Mouse (Mus musculus): Measurements from ENCODE around the gene Boc. TPM values are rescaled to one million over a fixed set of nuclear protein-coding genes. Genes with fewer than 3 reads are reported as not detected.

Gene Boc
- polyA plus RNA-seq, 1 experiment from 2014 or later, result 11.5 TPM

- Histone ChIP-seq H3K9me3 (replicated peaks; ENCODE audit: control insufficient read depth, low read length) (no peaks in the 10 kb centered on the region), H3K4me3 (ENCODE audit: low read depth, low read length) (no peak overlapping the region), H3K9ac (ENCODE audit: low read length) (no peak overlapping the region), H3K4me1 (ENCODE audit: control insufficient read depth, insufficient read depth, low read length) (peaks cover 19% of the 10 kb centered on the region), H3K4me2 (ENCODE audit: low read length) (no peak overlapping the region), H3K27me3 (replicated peaks; ENCODE audit: control insufficient read depth, insufficient read depth, low read length) (no peaks in the 10 kb centered on the region), H3K27ac (ENCODE audit: low read depth, low read length) (peak overlapping the region; percentile 61), H3K36me3 (ENCODE audit: control insufficient read depth, insufficient read depth, low read length) (no peaks in the 10 kb centered on the region)
- no peak for ATAC-seq
- DNase-seq (ENCODE audit: low spot score), result no peak
- 48% methylated on average over 1 of the region's 1 CpGs for WGBS
Measured at GRCm38 (mm10) chr16:44578551-44578950, 19.9 kb upstream of the Boc start.

GRCm38 (mm10) chr16:44568056-44568455 is 9.4 kb upstream of the Boc start:
- no peak overlapping the region for H3K27ac ChIP-seq (ENCODE audit: low read depth, low read length)
- no peaks in the 10 kb centered on the region for H3K36me3 ChIP-seq (ENCODE audit: control insufficient read depth, insufficient read depth, low read length)
- H3K9ac ChIP-seq (ENCODE audit: low read length), result no peak overlapping the region
- DNase-seq (ENCODE audit: low spot score) (no peak), ATAC-seq (no peak)
- no peaks in the 10 kb centered on the region for H3K9me3 ChIP-seq (replicated peaks; ENCODE audit: control insufficient read depth, low read length)
- H3K4me3 ChIP-seq (ENCODE audit: low read depth, low read length), result no peak overlapping the region
- peaks cover 11% of the 10 kb centered on the region for H3K4me1 ChIP-seq (ENCODE audit: control insufficient read depth, insufficient read depth, low read length)
- H3K4me2 ChIP-seq (ENCODE audit: low read length), result no peak overlapping the region
- no peaks in the 10 kb centered on the region for H3K27me3 ChIP-seq (replicated peaks; ENCODE audit: control insufficient read depth, insufficient read depth, low read length)

- H3K9ac ChIP-seq (ENCODE audit: low read length), result peak overlapping the region; percentile 32
Measured at GRCm38 (mm10) chr16:44565328-44566210, 6.9 kb upstream of the Boc start.

GRCm38 (mm10) chr16:44564359-44564758 is 5.7 kb upstream of the Boc start:
- H3K4me2 ChIP-seq (ENCODE audit: low read length), result no peak overlapping the region
- no peaks in the 10 kb centered on the region for H3K9me3 ChIP-seq (replicated peaks; ENCODE audit: control insufficient read depth, low read length)
- no peak overlapping the region for H3K27ac ChIP-seq (ENCODE audit: low read depth, low read length)
- H3K9ac ChIP-seq (ENCODE audit: low read length), result no peak overlapping the region
- H3K36me3 ChIP-seq (ENCODE audit: control insufficient read depth, insufficient read depth, low read length), result no peaks in the 10 kb centered on the region
- DNase-seq (ENCODE audit: low spot score), result no peak
- H3K4me3 ChIP-seq (ENCODE audit: low read depth, low read length), result no peak overlapping the region
- H3K27me3 ChIP-seq (replicated peaks; ENCODE audit: control insufficient read depth, insufficient read depth, low read length), result no peaks in the 10 kb centered on the region
- 76% methylated on average over 8 of the region's 8 CpGs for WGBS
- H3K4me1 ChIP-seq (ENCODE audit: control insufficient read depth, insufficient read depth, low read length), result peaks cover 12% of the 10 kb centered on the region
- no peak for ATAC-seq

More at GRCm38 (mm10) chr16:44565328-44566210, 6.9 kb upstream of the Boc start:
- DNase-seq (ENCODE audit: low spot score) (peak; percentile 49), ATAC-seq (peak; percentile 66)
- WGBS, result 20% methylated on average over 22 of the region's 22 CpGs
- H3K4me3 ChIP-seq (ENCODE audit: low read depth, low read length), result no peak overlapping the region
- no peaks in the 10 kb centered on the region for H3K9me3 ChIP-seq (replicated peaks; ENCODE audit: control insufficient read depth, low read length)
- H3K27ac ChIP-seq (ENCODE audit: low read depth, low read length), result 0 out of 2 replicates have a peak overlapping the region, but pooled peaks have one; percentile 7
- peaks cover 11% of the 10 kb centered on the region for H3K4me1 ChIP-seq (ENCODE audit: control insufficient read depth, insufficient read depth, low read length)
- H3K4me2 ChIP-seq (ENCODE audit: low read length), result peak overlapping the region; percentile 48
- no peaks in the 10 kb centered on the region for H3K27me3 ChIP-seq (replicated peaks; ENCODE audit: control insufficient read depth, insufficient read depth, low read length)
- no peaks in the 10 kb centered on the region for H3K36me3 ChIP-seq (ENCODE audit: control insufficient read depth, insufficient read depth, low read length)

GRCm38 (mm10) chr16:44562061-44562460 is 3.4 kb upstream of the Boc start:
- Histone ChIP-seq H3K36me3 (ENCODE audit: control insufficient read depth, insufficient read depth, low read length) (no peaks in the 10 kb centered on the region), H3K27ac (ENCODE audit: low read depth, low read length) (no peak overlapping the region), H3K4me3 (ENCODE audit: low read depth, low read length) (no peak overlapping the region), H3K27me3 (replicated peaks; ENCODE audit: control insufficient read depth, insufficient read depth, low read length) (no peaks in the 10 kb centered on the region), H3K9ac (ENCODE audit: low read length) (no peak overlapping the region), H3K9me3 (replicated peaks; ENCODE audit: control insufficient read depth, low read length) (no peaks in the 10 kb centered on the region), H3K4me1 (ENCODE audit: control insufficient read depth, insufficient read depth, low read length) (peaks cover 17% of the 10 kb centered on the region), H3K4me2 (ENCODE audit: low read length) (no peak overlapping the region)
- DNase-seq (ENCODE audit: low spot score) (no peak), ATAC-seq (no peak)
- WGBS, result 71% methylated on average over 3 of the region's 3 CpGs

DNA sequence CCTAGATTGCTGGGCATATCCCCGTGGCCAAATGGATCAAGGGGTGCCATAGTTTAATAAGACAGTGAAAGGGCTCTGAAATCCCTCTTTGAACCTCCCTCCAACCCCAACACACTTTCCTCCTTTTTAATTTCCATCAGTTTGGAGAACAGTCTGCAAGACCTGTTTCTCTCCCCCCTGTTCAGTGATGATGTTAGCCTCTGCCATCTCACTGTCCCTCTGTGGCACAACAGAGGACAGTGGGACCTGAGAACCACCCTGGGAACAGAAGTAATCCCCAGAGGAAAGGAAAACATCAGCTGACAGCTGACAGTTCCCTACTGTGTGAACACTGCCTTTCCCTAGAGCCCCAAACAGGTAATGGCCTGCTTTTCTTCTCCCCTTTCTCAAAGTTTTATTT is 1.5 kb upstream of the Boc start:
- Histone ChIP-seq H3K36me3 (ENCODE audit: control insufficient read depth, insufficient read depth, low read length) (no peaks in the 10 kb centered on the region), H3K27me3 (replicated peaks; ENCODE audit: control insufficient read depth, insufficient read depth, low read length) (no peaks in the 10 kb centered on the region), H3K4me3 (ENCODE audit: low read depth, low read length) (no peak overlapping the region), H3K4me2 (ENCODE audit: low read length) (no peak overlapping the region), H3K27ac (ENCODE audit: low read depth, low read length) (no peak overlapping the region), H3K4me1 (ENCODE audit: control insufficient read depth, insufficient read depth, low read length) (peaks cover 26% of the 10 kb centered on the region), H3K9ac (ENCODE audit: low read length) (no peak overlapping the region), H3K9me3 (replicated peaks; ENCODE audit: control insufficient read depth, low read length) (no peaks in the 10 kb centered on the region)
- DNase-seq (ENCODE audit: low spot score) (no peak), ATAC-seq (no peak)
- 19% methylated on average over 1 of the region's 1 CpGs for WGBS

DNA sequence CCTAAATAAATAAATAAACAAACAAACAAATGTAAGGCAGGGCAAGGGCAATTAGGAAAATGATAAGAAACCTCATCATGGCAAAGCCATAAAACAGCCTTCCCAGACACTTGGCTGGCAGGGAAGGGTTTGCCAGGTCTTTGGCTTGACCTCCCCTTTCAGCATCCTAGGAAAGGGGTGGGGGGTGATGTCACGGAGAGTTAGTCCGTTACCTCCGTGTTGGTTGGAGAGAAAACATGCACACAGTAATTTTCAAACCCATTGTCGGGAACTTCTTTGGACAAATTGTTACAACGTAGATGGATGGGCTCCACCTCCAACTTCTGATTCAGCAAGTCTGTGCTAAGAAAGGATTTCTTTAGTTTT is 616 bp upstream of the Boc start:
- H3K27ac ChIP-seq (ENCODE audit: low read depth, low read length), result no peak overlapping the region
- no peaks in the 10 kb centered on the region for H3K9me3 ChIP-seq (replicated peaks; ENCODE audit: control insufficient read depth, low read length)
- H3K9ac ChIP-seq (ENCODE audit: low read length), result no peak overlapping the region
- 9% methylated on average over 5 of the region's 5 CpGs for WGBS
- peak overlapping the region; percentile 73 for H3K4me2 ChIP-seq (ENCODE audit: low read length)
- no peaks in the 10 kb centered on the region for H3K36me3 ChIP-seq (ENCODE audit: control insufficient read depth, insufficient read depth, low read length)
- peak overlapping the region; percentile 87 for H3K4me3 ChIP-seq (ENCODE audit: low read depth, low read length)
- H3K27me3 ChIP-seq (replicated peaks; ENCODE audit: control insufficient read depth, insufficient read depth, low read length), result no peaks in the 10 kb centered on the region
- ATAC-seq, result no peak
- peaks cover 27% of the 10 kb centered on the region for H3K4me1 ChIP-seq (ENCODE audit: control insufficient read depth, insufficient read depth, low read length)
- DNase-seq (ENCODE audit: low spot score), result no peak

GRCm38 (mm10) chr16:44557661-44558470 is 831 bp downstream of the Boc start:
- no peaks in the 10 kb centered on the region for H3K27me3 ChIP-seq (replicated peaks; ENCODE audit: control insufficient read depth, insufficient read depth, low read length)
- peaks cover 39% of the 10 kb centered on the region for H3K4me1 ChIP-seq (ENCODE audit: control insufficient read depth, insufficient read depth, low read length)
- H3K9ac ChIP-seq (ENCODE audit: low read length), result peak overlapping the region; percentile 98
- H3K4me2 ChIP-seq (ENCODE audit: low read length), result peak overlapping the region; percentile 73
- ATAC-seq, result peak; percentile 69
- peak; percentile 75 for DNase-seq (ENCODE audit: low spot score)
- peak overlapping the region; percentile 87 for H3K4me3 ChIP-seq (ENCODE audit: low read depth, low read length)
- no peaks in the 10 kb centered on the region for H3K36me3 ChIP-seq (ENCODE audit: control insufficient read depth, insufficient read depth, low read length)
- under 1% methylated on average over 47 of the region's 47 CpGs for WGBS
- no peaks in the 10 kb centered on the region for H3K9me3 ChIP-seq (replicated peaks; ENCODE audit: control insufficient read depth, low read length)
- H3K27ac ChIP-seq (ENCODE audit: low read depth, low read length), result peak overlapping the region; percentile 94

GRCm38 (mm10) chr16:44557084-44557483 is 1.6 kb downstream of the Boc start:
- DNase-seq (ENCODE audit: low spot score) (no peak), ATAC-seq (no peak)
- no peaks in the 10 kb centered on the region for H3K27me3 ChIP-seq (replicated peaks; ENCODE audit: control insufficient read depth, insufficient read depth, low read length)
- H3K4me3 ChIP-seq (ENCODE audit: low read depth, low read length), result peak overlapping the region; percentile 87
- peaks cover 47% of the 10 kb centered on the region for H3K4me1 ChIP-seq (ENCODE audit: control insufficient read depth, insufficient read depth, low read length)
- peak overlapping the region; percentile 94 for H3K27ac ChIP-seq (ENCODE audit: low read depth, low read length)
- peak overlapping the region; percentile 98 for H3K9ac ChIP-seq (ENCODE audit: low read length)
- 3% methylated on average over 7 of the region's 7 CpGs for WGBS
- no peaks in the 10 kb centered on the region for H3K36me3 ChIP-seq (ENCODE audit: control insufficient read depth, insufficient read depth, low read length)
- H3K9me3 ChIP-seq (replicated peaks; ENCODE audit: control insufficient read depth, low read length), result no peaks in the 10 kb centered on the region
- H3K4me2 ChIP-seq (ENCODE audit: low read length), result peak overlapping the region; percentile 73

Measured in forebrain, embryonic 14.5 days (tissue).